Mouse (Mus musculus): Measurements from ENCODE around the gene Kdm5c. TPM values are rescaled to one million over a fixed set of nuclear protein-coding genes. Genes with fewer than 3 reads are reported as not detected.

Kdm5c gene
- polyA plus RNA-seq, 1 experiment from 2014 or later, result 41.0 TPM

- Histone ChIP-seq H3K4me1 (no peaks in the 10 kb centered on the region), H3K27ac (no peak overlapping the region), H3K4me3 (no peak overlapping the region), H3K36me3 (no peaks in the 10 kb centered on the region), H3K9me3 (no peaks in the 10 kb centered on the region), H3K9ac (no peak overlapping the region), H3K27me3 (peaks cover 4% of the 10 kb centered on the region; the same call in 1 of the 2 replicates), H3K4me2 (no peak overlapping the region)
- no peak for ATAC-seq (ENCODE audit: insufficient number of reproducible peaks, low FRiP score, low TSS enrichment, low read depth)
Observed at GRCm38 (mm10) chrX:152307371-152307770, 74.6 kb downstream of the Kdm5c start.

GRCm38 (mm10) chrX:152307942-152308341, 75.1 kb downstream of the Kdm5c start:
- H3K27ac ChIP-seq, result no peak overlapping the region
- no peak overlapping the region for H3K4me3 ChIP-seq
- H3K9me3 ChIP-seq, result no peaks in the 10 kb centered on the region
- no peak for ATAC-seq (ENCODE audit: insufficient number of reproducible peaks, low FRiP score, low TSS enrichment, low read depth)
- no peak overlapping the region for H3K4me2 ChIP-seq
- 60% methylated on average over 2 of the region's 2 CpGs for WGBS
- H3K36me3 ChIP-seq, result no peaks in the 10 kb centered on the region
- H3K4me1 ChIP-seq, result no peaks in the 10 kb centered on the region
- H3K9ac ChIP-seq, result no peak overlapping the region
- peaks cover 4% of the 10 kb centered on the region; the same call in 1 of the 2 replicates for H3K27me3 ChIP-seq

- H3K9me3 ChIP-seq, result no peaks in the 10 kb centered on the region
- 66% methylated on average over 4 of the region's 4 CpGs for WGBS
- H3K9ac ChIP-seq, result no peak overlapping the region
- ATAC-seq (ENCODE audit: insufficient number of reproducible peaks, low FRiP score, low TSS enrichment, low read depth), result no peak
- no peak overlapping the region for H3K4me3 ChIP-seq
- no peak overlapping the region for H3K27ac ChIP-seq
- H3K27me3 ChIP-seq, result 0 out of 2 replicates have a peak, but pooled peaks cover 3% of the 10 kb centered on the region
- H3K4me1 ChIP-seq, result no peaks in the 10 kb centered on the region
- no peak overlapping the region for H3K4me2 ChIP-seq
- no peaks in the 10 kb centered on the region for H3K36me3 ChIP-seq
Observed at GRCm38 (mm10) chrX:152320535-152320934, 87.7 kb downstream of the Kdm5c start.

- Histone ChIP-seq H3K9me3 (no peaks in the 10 kb centered on the region), H3K4me3 (no peak overlapping the region), H3K4me1 (no peaks in the 10 kb centered on the region), H3K4me2 (no peak overlapping the region), H3K27ac (no peak overlapping the region), H3K36me3 (no peaks in the 10 kb centered on the region), H3K27me3 (0 out of 2 replicates have a peak, but pooled peaks cover 7% of the 10 kb centered on the region), H3K9ac (no peak overlapping the region)
- 31% methylated on average over 2 of the region's 2 CpGs for WGBS
- ATAC-seq (ENCODE audit: insufficient number of reproducible peaks, low FRiP score, low TSS enrichment, low read depth), result no peak
Observed at GRCm38 (mm10) chrX:152322776-152323175, 90.0 kb downstream of the Kdm5c start.

- H3K27ac ChIP-seq, result no peak overlapping the region
- ATAC-seq (ENCODE audit: insufficient number of reproducible peaks, low FRiP score, low TSS enrichment, low read depth), result no peak
- no peak overlapping the region for H3K4me3 ChIP-seq
- H3K27me3 ChIP-seq, result 0 out of 2 replicates have a peak, but pooled peaks cover 7% of the 10 kb centered on the region
- no peaks in the 10 kb centered on the region for H3K9me3 ChIP-seq
- no peak overlapping the region for H3K9ac ChIP-seq
- H3K4me2 ChIP-seq, result no peak overlapping the region
- H3K4me1 ChIP-seq, result no peaks in the 10 kb centered on the region
- 97% methylated on average over 1 of the region's 1 CpGs for WGBS
- H3K36me3 ChIP-seq, result no peaks in the 10 kb centered on the region
Observed at GRCm38 (mm10) chrX:152323584-152323983, 90.8 kb downstream of the Kdm5c start.

Other genes starting within 250 kb of the Kdm5c start
- gene Hsd17b10, start 231.2 kb upstream of the Kdm5c start, polyA plus RNA-seq (2015; fragmentation: Nextera tagmentation; extraction: Ambion mirVana), result 188 and 189 TPM in 2 replicates
- 1.5 and 2.1 TPM in 2 replicates for gene Ribc1, start 216.7 kb upstream of the Kdm5c start, polyA plus RNA-seq (2015; fragmentation: Nextera tagmentation; extraction: Ambion mirVana)
- 97.2 and 100 TPM in 2 replicates for gene Smc1a, start 216.6 kb upstream of the Kdm5c start, polyA plus RNA-seq (2015; fragmentation: Nextera tagmentation; extraction: Ambion mirVana)
- 3.9 and 4.0 TPM in 2 replicates for gene Iqsec2, start 88.8 kb upstream of the Kdm5c start, polyA plus RNA-seq (2015; fragmentation: Nextera tagmentation; extraction: Ambion mirVana)
- 11.4 and 15.1 TPM in 2 replicates for gene Kantr, start 94.5 kb downstream of the Kdm5c start, polyA plus RNA-seq (2015; fragmentation: Nextera tagmentation; extraction: Ambion mirVana)
- 31.9 and 34.7 TPM in 2 replicates for gene Tspyl2, start 109.4 kb downstream of the Kdm5c start, polyA plus RNA-seq (2015; fragmentation: Nextera tagmentation; extraction: Ambion mirVana)
- 2.3 and 4.3 TPM in 2 replicates for gene Gpr173, start 135.7 kb downstream of the Kdm5c start, polyA plus RNA-seq (2015; fragmentation: Nextera tagmentation; extraction: Ambion mirVana)